Mouse (Mus musculus) brain, adult 2 months (tissue): ENCODE measurements around the gene Cdh18.

Experiments
- DNase-seq: peaks from one replicate; pipeline ENCODE4 v3.0.0; 2011; ENCODE audit warnings: low read depth, low spot score

The Cdh18 gene

DNA sequence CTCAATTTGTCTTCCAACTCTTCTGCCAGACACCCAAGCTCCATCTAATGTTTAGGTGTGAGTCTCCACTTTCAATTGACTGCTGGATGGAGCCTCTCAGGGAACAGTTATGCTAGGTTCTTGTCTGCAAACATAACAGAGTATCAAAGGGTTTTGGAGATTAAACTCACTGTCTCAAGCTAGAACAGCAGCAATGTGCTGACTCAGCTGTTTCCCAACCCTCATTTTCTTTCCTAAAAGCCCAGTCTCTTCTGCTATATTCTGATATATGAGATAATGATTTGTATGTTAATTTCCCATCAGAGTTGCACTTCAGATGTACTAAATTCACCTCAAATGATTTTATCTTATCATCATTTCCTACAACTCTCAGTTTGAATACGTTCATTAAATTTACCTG is 398.4 kb downstream of the Cdh18 start:
- no peak for DNase-seq

DNA sequence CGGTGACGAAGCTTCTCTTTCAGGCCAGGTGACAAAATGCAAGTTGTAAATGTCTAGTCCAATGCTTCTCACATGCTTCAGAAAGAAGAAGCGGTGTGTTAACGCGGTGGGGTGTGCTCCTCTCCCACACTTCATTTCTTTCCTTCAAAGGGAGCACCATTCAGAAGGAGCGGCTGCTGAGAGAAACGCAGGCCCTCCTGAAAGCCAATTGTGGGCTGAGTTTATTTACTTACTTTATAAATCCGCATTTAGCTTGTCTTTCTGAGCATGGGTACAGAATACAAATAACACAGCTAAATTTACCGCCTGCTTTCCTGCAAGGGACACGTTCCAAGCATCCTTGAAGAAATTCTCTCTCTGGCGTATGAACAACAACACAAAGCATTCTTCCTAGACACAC is 420.6 kb downstream of the Cdh18 start:
- DNase-seq, result peak; percentile 55

DNA sequence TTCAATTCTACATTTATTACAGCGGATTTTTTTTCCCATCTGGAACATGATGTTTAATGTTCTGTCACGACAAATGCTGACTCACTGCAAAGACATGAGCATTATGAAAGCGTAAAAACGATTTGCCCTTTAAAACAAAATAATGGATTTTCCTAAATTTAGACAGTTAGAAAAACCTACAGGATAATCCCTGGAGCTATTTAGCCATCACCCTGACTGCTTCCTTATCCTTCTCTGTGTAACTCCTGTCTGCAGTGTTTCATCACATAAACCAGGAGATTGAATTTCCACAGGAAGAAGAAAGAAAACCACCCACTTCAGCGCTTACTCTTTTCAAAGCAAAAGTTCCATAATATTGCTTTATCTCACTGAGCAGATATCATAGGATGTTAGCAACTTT is 431.3 kb downstream of the Cdh18 start:
- peak; percentile 42 for DNase-seq

DNA sequence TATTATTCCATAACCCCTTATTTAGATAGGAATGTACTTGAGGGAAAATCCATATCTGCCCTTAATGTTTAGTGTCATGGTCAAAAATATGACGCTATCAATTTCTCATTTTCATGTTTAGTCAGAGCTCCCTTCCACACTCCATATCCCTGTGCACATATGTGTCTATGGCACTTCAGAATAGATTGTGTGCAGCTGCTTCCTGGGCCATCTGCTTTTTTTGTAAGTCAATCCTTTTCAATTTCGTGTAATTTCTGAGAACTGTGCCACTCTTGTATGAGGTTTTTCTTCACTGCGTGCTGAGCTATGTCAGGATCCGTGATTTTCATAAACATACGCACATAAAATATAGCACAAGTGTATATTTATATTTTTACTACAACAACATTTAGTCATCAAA is 435.8 kb downstream of the Cdh18 start:
- DNase-seq, result peak; percentile 32

DNA sequence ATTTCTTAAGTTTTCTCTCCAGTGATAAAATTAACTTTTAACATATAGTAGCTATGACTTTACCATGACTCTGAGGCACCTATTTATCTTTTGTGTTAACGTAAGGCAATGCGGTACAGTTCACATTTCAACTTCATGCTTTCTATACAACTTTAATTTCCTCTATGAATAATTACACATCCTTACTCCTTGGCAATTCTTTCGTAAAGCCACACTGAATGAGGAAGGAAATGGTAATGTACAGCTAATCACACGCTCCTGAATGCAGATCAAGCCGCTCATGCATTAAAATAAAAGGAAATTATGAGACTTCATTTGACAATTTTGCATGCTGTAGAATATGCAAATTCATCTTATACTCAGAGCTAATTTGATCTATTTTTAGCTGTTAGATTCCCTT is 467.9 kb downstream of the Cdh18 start:
- no peak for DNase-seq

DNA sequence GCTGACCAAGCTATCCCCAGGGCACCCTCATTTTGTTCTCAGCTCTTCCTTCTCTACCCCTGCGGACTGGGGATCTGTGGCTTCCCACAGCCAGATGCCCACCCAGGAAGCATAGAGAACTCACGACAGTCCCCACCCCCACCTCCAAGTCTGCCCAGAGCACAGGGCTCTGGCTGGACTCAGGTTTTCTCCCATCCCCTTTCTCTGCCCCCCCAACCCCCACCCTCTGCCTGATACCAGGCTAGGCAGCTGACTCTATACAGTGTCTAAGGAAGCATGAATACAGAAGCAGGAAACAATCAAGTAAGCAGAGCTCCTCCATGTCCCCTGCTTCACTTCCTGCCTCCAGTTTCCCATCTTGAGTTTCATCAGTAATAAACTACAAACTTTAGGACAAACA is 472.3 kb downstream of the Cdh18 start:
- DNase-seq, result no peak

DNA sequence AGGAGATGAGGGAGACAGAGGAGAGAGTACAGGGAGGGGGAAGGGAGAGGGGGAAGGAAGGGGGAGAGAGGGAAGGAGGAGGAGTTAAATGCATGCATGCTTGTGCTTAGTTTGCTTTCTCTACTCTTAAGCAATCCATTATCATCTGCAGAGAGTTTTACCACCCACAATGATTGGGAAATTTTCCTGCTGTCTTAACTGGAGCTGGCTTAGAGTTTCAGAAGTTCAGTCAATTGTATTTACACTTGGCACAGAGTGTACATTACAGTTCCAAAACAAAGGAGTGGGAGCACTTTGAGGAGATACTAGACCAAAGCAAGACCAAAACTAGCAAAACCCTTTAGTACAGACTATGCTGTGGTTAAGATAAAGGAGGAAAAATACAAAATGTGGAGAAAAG is 473.8 kb downstream of the Cdh18 start:
- DNase-seq, result peak; percentile 15

DNA sequence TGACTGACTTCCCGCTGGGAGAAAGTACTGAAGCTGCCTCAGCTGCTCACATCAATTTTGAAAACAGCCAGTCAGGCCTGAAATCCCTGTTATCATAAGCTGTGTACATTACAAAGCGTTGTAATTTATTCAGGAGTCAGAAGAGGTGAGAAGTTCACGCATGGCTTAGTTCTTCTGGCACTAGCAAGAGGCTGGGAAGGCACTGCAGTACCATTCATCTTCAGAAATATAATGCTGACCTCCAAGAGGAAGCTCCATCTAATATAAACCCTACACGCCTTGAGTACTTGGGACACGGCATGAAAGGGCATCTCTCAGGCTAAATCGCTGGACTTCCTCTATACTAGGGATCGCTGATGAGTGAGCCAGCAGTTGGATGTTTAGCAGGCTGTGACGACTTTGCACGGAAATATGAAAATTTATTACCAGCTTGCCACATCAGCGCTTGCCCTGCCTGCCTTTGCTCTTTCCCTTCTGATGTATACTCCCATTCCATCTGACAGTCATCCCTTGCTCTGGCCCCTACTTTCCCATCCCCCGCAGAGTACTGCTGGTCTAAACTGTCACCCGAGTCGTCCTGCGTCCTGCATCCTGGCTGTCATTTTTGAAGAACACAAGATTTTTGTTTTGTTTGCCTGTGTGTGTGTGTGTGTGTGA is 486.9 kb downstream of the Cdh18 start:
- peak; percentile 78 for DNase-seq

DNA sequence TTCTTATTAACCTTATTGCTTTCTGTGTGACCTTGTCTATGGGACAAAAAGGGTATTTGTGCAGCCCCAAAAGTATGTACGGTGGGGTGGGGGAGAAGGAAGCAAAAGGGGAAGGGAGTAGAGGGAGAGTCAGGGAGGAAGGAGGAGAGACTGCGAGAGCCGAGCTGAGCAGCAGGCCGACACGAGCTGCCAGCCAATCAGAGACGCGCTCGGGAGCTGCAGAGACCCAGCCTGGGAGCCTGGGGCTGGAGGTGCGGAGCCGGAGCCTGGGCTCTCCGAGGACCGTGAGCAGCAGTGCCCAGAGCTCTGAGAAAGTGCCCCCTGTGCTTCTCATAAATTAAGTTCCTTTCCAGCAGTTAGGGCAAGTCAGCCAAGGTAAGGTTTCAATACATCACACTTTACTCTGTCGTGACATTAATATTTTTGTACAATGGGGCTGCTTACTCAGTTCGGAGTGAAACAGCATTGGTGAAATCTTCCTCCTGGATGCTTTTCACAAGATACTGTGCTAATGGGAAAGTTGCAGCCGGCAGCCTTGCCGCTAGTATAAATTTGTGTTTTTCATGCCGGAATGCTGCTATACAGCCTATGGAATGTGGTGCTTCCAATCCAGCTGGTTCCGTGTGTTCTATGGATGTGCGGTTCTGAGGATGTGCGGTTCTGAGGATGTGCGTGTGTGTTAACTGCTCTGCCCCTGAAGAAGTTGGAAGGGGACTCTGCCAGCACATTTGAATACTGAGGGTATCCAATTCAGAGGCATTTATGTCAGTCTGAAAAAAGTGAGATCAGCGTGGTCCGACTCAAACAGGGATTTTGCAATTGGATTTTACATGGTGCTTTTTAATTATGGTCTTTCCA is 487.6 kb downstream of the Cdh18 start:
- peak; percentile 98 for DNase-seq

DNA sequence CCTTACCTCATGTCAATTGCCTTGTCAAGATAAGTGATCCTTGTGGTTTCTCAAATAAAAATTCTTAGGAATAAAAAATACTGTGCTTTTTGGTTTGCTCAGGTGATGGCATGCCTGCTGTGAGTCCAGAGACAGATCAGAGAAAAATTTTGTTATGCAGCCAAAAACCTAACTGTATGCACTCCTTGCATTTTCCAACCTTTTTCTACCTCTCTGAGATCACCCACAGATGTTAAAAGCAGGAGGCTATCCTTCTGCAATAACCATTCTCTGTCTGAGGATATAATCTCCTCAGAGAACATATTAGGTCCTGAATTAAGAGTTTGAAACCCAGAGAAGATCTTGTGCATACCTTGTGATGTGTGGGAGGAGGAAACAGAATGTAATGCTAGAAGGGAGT is 488.7 kb downstream of the Cdh18 start:
- DNase-seq, result peak; percentile 57

DNA sequence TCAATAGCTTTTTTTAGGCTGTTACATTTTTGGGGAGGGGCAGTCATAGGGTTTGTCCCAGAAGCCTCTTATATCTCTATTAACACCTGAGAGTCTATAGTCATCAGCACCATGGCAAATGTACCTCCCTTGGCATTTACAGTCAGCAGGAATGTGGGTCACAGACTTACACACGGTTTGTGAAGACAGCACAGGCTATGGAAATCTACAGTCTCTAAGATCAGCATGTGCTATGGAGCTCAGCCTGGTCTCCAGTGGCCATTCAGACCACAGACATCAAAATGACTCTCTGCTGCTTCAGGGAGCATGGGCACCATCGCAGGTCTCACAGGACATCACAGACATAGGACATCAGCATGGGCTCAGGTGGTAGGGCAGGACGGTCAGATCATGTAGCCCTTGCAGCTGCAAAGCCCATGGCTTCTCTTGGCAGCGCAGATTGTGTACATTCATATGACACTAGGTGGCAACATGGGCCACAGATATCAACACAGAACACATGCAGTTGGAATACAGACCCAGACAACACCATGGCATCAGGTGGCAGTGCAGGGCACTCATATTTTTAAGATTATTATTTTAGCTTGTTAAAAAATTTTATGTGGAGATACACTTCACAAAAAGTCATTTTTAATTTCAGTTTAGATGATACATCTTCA is 497.4 kb downstream of the Cdh18 start:
- peak; percentile 57 for DNase-seq

DNA sequence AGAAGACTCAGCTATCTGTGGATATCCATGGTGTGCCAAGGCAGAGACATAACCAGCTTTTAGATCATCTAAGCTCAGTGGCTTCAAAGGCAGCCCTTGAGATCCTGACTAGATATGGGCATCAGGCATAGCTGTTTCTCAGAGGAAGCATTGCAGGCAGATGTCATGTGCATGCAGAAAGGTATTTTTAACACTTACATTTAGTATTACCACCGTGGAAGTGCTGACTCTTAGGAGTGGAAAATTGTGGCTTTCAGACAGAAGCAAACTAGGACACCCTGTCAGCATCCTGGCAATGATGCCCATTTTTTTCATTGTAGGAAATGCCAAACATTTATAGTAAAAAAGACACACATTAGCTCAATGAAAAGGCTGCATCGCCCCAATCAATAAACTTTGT is 503.2 kb downstream of the Cdh18 start:
- DNase-seq, result peak; percentile 74

DNA sequence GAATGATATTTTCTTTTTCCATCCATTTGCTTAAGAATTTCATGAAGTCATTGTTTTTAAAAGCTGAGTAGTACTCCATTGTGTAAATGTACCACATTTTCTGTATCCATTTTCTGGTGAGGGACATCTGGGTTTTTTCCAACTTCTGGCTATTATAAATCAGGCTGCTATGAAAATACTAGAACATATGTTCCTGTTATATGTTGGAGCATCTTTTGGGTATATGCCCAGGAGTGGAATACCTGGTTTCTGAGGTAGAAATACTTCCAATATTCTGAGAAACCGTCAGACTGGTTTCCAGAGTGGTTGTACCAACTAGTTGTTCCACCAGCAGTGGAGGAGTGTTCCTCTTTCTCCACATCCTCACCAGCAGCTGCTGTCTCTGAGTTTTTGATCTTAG is 536.5 kb downstream of the Cdh18 start:
- peak; percentile 49 for DNase-seq

DNA sequence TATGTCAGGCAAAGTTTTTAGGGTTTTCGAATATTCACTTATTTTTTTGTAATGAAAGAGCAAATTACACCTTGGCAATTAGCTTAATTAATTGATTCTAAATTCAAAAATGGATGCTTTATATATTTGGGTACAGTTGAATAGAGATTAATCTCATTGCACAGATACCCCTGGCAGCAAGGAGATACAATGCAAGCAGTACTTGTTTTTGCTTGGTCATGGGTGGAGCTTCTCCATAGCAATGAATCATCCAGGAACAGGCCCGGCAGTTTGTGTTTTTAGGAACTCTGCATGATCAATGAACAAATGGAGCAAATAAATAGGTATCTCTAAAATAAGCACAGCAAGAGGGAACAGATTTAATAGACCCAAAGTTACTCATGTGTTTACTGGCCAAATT is 538.7 kb downstream of the Cdh18 start:
- no peak for DNase-seq

DNA sequence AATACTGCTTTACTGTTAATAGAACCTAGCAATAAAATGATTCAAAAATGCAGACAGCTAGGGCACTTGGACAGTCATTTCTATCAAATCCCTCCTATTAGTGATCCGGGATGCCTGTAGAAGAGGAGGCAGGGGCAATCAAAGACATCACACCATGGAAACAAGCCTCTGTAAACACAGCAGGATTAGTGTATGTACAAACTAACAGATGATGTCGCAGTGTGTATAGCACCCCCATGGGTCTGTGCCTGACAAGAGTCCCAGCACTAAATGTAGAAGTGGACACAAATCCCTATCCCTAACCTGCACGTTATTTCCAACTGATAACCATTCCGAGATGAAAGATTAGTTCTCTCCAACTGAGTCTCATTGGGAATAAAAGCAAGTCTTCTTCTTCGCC is 547.8 kb downstream of the Cdh18 start:
- no peak for DNase-seq

DNA sequence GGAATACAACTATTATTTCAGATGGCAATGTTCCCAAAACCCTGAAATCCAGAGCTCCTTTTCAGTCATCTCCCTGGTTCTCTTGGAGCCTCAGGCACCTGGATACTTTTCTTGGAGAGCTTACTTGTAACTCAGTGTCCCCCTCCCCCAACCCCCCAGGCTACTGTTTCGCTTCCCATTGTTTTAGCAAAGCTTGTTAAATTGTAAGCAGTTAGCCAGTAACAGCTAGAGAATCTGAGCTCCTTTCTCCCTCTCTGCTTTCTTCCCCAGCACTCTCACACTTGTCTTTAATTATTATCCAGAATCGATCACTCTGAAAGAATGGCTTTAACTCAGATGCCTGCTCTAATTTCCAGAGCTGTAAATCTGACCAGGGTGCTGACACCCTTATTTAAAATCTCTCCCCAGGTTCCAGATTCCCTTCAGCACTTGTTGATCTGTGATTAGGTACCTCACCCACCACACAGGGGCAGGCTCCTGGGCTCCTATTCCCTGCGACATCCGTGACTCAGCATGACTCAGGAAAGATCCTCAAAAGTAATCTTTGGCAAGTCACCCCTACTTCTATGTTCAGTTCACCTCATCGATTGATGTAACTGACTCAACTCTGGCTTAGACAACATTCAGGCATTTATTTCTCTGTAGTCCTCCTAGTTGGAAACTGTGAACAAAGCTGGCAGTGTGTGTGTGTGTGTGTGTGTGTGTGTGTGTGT is 556.0 kb downstream of the Cdh18 start:
- DNase-seq, result peak; percentile 37

DNA sequence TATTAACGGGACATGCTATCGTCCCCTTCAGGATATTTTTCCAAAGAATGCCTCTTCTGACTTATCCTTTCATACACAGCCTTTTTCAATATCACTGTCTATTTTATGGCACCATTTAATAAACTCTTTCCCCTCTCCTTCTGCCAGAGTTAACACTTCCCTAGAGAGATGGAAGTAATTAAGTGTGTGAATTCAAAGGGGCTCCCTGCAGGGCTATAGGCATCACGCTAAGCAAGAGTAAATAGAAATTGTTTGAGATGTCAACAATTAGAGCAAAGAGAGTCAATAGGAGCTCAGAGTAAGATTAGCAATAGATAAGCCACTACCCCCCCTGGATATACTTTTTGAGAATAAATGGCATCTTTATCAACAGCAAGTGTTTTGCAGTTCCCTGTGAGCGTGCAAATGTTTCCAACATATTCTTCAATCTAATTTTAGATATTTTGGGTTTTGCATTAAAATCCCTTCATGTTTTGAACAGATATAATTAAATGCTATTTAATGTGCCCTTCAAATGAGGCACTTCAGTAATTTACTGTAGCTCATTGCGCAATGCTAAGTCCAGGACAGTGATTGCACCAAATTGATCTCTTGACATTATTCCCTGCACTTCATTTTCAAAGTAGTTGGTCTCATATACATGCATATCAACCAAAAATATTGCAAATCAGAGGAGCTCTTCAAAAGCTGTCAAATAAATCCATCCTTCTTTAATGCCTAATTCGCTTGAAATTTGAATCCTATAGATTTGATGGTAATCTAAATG is 586.3 kb downstream of the Cdh18 start:
- no peak for DNase-seq

DNA sequence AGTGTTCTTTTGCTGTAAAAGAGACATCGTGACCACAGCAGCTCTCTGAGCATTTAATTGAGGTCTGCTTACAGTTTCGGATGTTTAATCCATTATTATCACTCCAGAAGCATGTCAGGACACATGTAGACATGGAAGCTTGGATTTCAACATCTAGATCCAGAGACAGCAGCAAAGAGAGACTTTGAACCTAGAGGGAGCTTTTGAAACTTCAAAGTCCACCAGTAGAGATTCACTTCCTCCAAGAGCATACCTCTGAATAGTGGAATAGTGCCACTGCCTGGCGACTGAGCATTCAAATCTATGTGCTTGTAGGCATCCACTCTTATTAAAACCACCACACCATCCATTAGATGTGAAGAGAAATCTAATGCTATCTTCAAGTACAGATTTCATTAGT is 588.1 kb downstream of the Cdh18 start:
- DNase-seq, result no peak

DNA sequence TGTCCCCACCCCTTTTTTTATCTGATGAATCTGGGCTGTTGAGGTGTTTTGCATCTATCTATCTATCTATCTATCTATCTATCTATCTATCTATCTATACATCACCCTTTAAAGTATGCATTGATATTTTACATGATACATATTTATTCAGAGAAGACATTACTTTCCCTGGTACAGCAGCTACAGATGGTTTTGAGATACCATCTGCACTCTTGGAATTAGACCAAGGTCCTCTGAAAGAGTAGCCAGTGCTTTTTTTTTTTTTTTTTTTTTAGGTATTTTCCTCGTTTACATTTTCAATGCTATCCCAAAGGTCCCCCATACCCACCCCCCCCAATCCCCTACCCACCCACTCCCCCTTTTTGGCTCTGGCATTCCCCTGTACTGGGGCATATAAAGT is 594.1 kb downstream of the Cdh18 start:
- peak; percentile 94 for DNase-seq

DNA sequence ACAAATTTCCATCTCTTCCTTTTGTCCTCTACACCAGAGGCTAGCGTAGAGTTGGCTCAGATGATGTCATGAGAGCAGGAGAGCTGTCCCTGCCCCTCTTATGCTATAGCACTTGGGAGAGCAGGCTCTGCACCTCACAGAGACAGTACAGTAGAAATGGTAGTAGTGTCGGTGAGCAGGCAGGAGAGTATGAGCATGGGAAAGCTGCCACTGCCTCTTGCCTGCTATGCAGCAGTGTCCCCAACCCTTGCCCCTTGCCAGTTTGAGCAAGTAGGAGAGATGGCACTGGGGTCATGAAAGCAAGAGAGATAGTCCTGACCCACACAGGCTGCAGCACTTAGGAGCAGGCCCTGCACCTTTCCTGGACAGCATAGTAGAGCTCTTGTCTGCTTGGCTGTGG is 607.1 kb downstream of the Cdh18 start:
- DNase-seq, result no peak

DNA sequence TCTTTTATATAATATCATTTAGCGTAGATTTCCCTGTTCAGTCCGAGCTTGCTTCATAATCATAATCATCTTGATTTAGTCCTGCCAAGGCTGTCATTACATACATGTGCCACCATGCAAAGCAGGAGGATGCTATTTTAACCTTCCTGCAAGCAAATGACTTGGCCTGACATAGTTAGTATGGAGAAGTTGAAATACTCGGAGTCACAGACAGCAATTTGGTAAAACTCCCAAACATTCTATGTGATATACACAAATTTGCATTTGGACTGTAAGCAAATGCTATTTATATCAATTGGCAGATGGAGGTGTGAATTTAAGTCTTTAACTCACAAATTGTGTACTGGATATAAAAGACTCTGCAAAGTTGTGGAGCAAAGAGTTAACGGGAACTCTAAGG is 616.0 kb downstream of the Cdh18 start:
- DNase-seq, result peak; percentile 34
